In genomic region chr3:11601496-11601895, GRCm38 (mm10) we compare ENCODE assay signal across 24 mouse cellular contexts.
A peak's percentile ranks its signal among the peaks of the same experiment; 100 is the strongest.
DNase-seq lines count a peak whose midpoint lies in the region; ATAC-seq lines count a peak whose summit lies in the region.
"Had no signal": no experiment of that assay in that cellular context is flagged by ENCODE, and none has a peak within 500 bp of the region (broad histone marks: within the 10 kb centered on the region; RNA-seq: fewer than 3 reads in every experiment).

No protein-coding gene starts in this region.

- DNase-seq in forebrain, embryonic 11.5 days (ENCODE audit: low spot score) = no peak
- peak; percentile 49 for DNase-seq in brain, adult 2 months (ENCODE audit: low read depth, low spot score)
- DNase-seq in layer of hippocampus, adult 18-20 months (ENCODE audit: low spot score in 2 of 2) = peak; percentile 64 to 82
- DNase-seq in layer of hippocampus, postnatal 14 days (ENCODE audit: low spot score in 2 of 2) = peak; percentile 21 to 74
- DNase-seq in thymus, postnatal 36 days = no peak
- no peak for DNase-seq in gastrocnemius, postnatal 36 days
- DNase-seq: adrenal gland, postnatal 36 days; cerebellum, adult 18-20 months; cerebellum, postnatal 25 days; kidney, postnatal 25 days; lung, postnatal 4 days; midbrain, embryonic 14.5 days; thymus, adult 18-20 months; thymus, postnatal 4 days had no signal

- no peak overlapping the region; the same call in 1 of the 2 replicates for H3K27ac ChIP-seq in forebrain, embryonic 16.5 days (ENCODE audit: low read length)
- no peak overlapping the region for H3K27ac ChIP-seq in forebrain, embryonic 11.5 days (ENCODE audit: low read depth, low read length)
- H3K27ac ChIP-seq: embryonic facial prominence, embryonic 13.5 days; hindbrain, embryonic 12.5 days; left cerebral cortex, adult 2 months; limb, embryonic 10.5 days; neural tube, embryonic 12.5 days; stomach, embryonic 15.5 days had no signal

- no peak overlapping the region for H3K4me3 ChIP-seq in forebrain, embryonic 16.5 days (replicated peaks; ENCODE audit: low read length)
- no peak overlapping the region for H3K4me3 ChIP-seq in forebrain, embryonic 11.5 days (ENCODE audit: low read depth, low read length)
- H3K4me3 ChIP-seq: embryonic facial prominence, embryonic 13.5 days; erythroblast, embryonic 14.5 days; hindbrain, embryonic 12.5 days; left cerebral cortex, adult 2 months; limb, embryonic 10.5 days; neural tube, embryonic 12.5 days; stomach, embryonic 15.5 days had no signal

- H3K9ac ChIP-seq in forebrain, embryonic 16.5 days (replicated peaks; ENCODE audit: low read depth, low read length) = no peak overlapping the region
- no peak overlapping the region for H3K9ac ChIP-seq in forebrain, embryonic 11.5 days (ENCODE audit: low read length)
- H3K9ac ChIP-seq: embryonic facial prominence, embryonic 13.5 days; hindbrain, embryonic 12.5 days; neural tube, embryonic 12.5 days; stomach, embryonic 15.5 days had no signal

- no peaks in the 10 kb centered on the region for H3K9me3 ChIP-seq in forebrain, embryonic 16.5 days (ENCODE audit: control insufficient read depth, low read length)
- no peaks in the 10 kb centered on the region for H3K9me3 ChIP-seq in forebrain, embryonic 11.5 days (ENCODE audit: control insufficient read depth, low read length)
- H3K9me3 ChIP-seq: embryonic facial prominence, embryonic 13.5 days; hindbrain, embryonic 12.5 days; limb, embryonic 10.5 days; neural tube, embryonic 12.5 days; stomach, embryonic 15.5 days had no signal

- ATAC-seq in forebrain, embryonic 16.5 days = peak; percentile 84
- ATAC-seq in forebrain, embryonic 11.5 days (replicated peaks; ENCODE audit: low FRiP score) = no peak
- ATAC-seq: CD4-positive, CD25-positive, alpha-beta regulatory T cell, adult 4 months; intestine, postnatal 0 days had no signal

- no peaks in the 10 kb centered on the region for H3K36me3 ChIP-seq in forebrain, embryonic 16.5 days (ENCODE audit: control insufficient read depth, insufficient read depth)
- no peaks in the 10 kb centered on the region for H3K36me3 ChIP-seq in forebrain, embryonic 11.5 days (ENCODE audit: control insufficient read depth, insufficient read depth, low read length)
- H3K36me3 ChIP-seq: embryonic facial prominence, embryonic 13.5 days; hindbrain, embryonic 12.5 days; limb, embryonic 10.5 days; neural tube, embryonic 12.5 days; stomach, embryonic 15.5 days had no signal

- H3K27me3 ChIP-seq in forebrain, embryonic 16.5 days (replicated peaks; ENCODE audit: control insufficient read depth, insufficient read depth, low read length) = no peaks in the 10 kb centered on the region
- H3K27me3 ChIP-seq in forebrain, embryonic 11.5 days (ENCODE audit: control insufficient read depth, insufficient read depth, low read length) = no peaks in the 10 kb centered on the region
- H3K27me3 ChIP-seq: embryonic facial prominence, embryonic 13.5 days; hindbrain, embryonic 12.5 days; neural tube, embryonic 12.5 days; stomach, embryonic 15.5 days had no signal

- H3K4me1 ChIP-seq in forebrain, embryonic 16.5 days (replicated peaks; ENCODE audit: control insufficient read depth, insufficient read depth, low read length) = no peaks in the 10 kb centered on the region
- H3K4me1 ChIP-seq in forebrain, embryonic 11.5 days (replicated peaks; ENCODE audit: control insufficient read depth, insufficient read depth, low read length) = no peaks in the 10 kb centered on the region
- H3K4me1 ChIP-seq: embryonic facial prominence, embryonic 13.5 days; hindbrain, embryonic 12.5 days; limb, embryonic 10.5 days; neural tube, embryonic 12.5 days; stomach, embryonic 15.5 days had no signal

- intact Hi-C loops in gastrocnemius, postnatal 36 days (cut with DNase I) = no loop called here

- H3K4me2 ChIP-seq in forebrain, embryonic 16.5 days (ENCODE audit: low read length) = no peak overlapping the region
- H3K4me2 ChIP-seq in forebrain, embryonic 11.5 days (ENCODE audit: low read depth, low read length, severe bottlenecking) = no peak overlapping the region
- H3K4me2 ChIP-seq: embryonic facial prominence, embryonic 13.5 days; hindbrain, embryonic 12.5 days; neural tube, embryonic 12.5 days; stomach, embryonic 15.5 days had no signal

Comparison
In these comparisons a context has a peak if more than half of its experiments do, and no peak if none do; other contexts are left out.
1. DNase-seq: peak in brain, adult 2 months (single experiment), layer of hippocampus, adult 18-20 months (2 of 2) and layer of hippocampus, postnatal 14 days (2 of 2); none in forebrain, embryonic 11.5 days (single experiment), thymus, postnatal 36 days (0 of 2) and gastrocnemius, postnatal 36 days (0 of 2).